ENCODE assay signal across 9 mouse cellular contexts in the genomic region with DNA sequence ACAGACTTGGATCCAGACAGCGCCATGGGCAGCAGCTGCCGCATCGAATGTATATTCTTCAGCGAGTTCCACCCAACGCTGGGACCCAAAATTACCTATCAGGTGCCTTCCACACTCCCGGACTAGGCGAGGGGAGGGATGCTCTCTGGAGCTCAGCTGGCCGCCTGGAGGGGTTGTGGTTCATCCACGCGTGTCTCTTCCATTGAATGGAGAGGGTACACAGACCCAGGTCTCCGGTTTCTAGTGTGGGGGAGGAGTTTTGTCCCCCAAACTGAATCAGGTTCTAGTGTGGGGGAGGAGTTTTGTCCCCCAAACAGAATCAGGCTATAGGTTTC. TPM values are rescaled to one million over a fixed set of nuclear protein-coding genes. Genes with fewer than 3 reads are reported as not detected.
DNase-seq lines count a peak whose midpoint lies in the region; ATAC-seq and TF ChIP-seq lines count a peak whose summit lies in the region.
"Had no signal": no experiment of that assay in that cellular context is flagged by ENCODE, and none has a peak within 500 bp of the region (broad histone marks: within the 10 kb centered on the region; RNA-seq: fewer than 3 reads in every experiment).

No protein-coding gene starts in this region.

- H3K27ac ChIP-seq in heart, embryonic 16.5 days (ENCODE audit: low read length), result peak overlapping the region; percentile 59; the same call in 1 of the 2 replicates
- no peak overlapping the region for H3K27ac ChIP-seq in bone marrow macrophage, adult 2 months (ENCODE audit: insufficient read depth, low read depth, low read length)
- peak overlapping the region; percentile 82 for H3K27ac ChIP-seq in hindbrain, embryonic 15.5 days (replicated peaks)
- H3K27ac ChIP-seq in midbrain, embryonic 13.5 days, result peak overlapping the region; percentile 60

- no peak for TF ChIP-seq CTCF in bone marrow macrophage, adult 2 months (IDR thresholded peaks at IDR 0.05; ENCODE audit: low read depth, low read length)

- H3K27me3 ChIP-seq in heart, embryonic 16.5 days (ENCODE audit: control insufficient read depth, insufficient read depth, low read length), result no peaks in the 10 kb centered on the region
- no peaks in the 10 kb centered on the region for H3K27me3 ChIP-seq in hindbrain, embryonic 15.5 days
- no peaks in the 10 kb centered on the region for H3K27me3 ChIP-seq in midbrain, embryonic 13.5 days

- peaks cover 30% of the 10 kb centered on the region for H3K36me3 ChIP-seq in heart, embryonic 16.5 days (ENCODE audit: control insufficient read depth, insufficient read depth)
- peaks cover 46% of the 10 kb centered on the region for H3K36me3 ChIP-seq in hindbrain, embryonic 15.5 days
- peaks cover 53% of the 10 kb centered on the region for H3K36me3 ChIP-seq in midbrain, embryonic 13.5 days

- 2% methylated on average over 11 of the region's 11 CpGs for WGBS in heart, embryonic 16.5 days
- WGBS in hindbrain, embryonic 15.5 days, result 2% methylated on average over 11 of the region's 11 CpGs
- WGBS in midbrain, embryonic 13.5 days, result under 1% methylated on average over 11 of the region's 11 CpGs

- peak overlapping the region; percentile 99 for H3K4me2 ChIP-seq in heart, embryonic 16.5 days (ENCODE audit: low read depth, low read length)
- H3K4me2 ChIP-seq in hindbrain, embryonic 15.5 days, result peak overlapping the region; percentile 72
- peak overlapping the region; percentile 87 for H3K4me2 ChIP-seq in midbrain, embryonic 13.5 days (replicated peaks)

- no peak for TF ChIP-seq POLR2A in bone marrow macrophage, adult 2 months (IDR thresholded peaks at IDR 0.05; ENCODE audit: borderline replicate concordance, low read depth, low read length)

- DNase-seq in heart, adult 11 months, result no peak
- DNase-seq in right cerebral cortex, adult 18-20 months, result no peak
- no peak for DNase-seq in adrenal gland, adult 18-20 months (ENCODE audit: low spot score in 2 of 2)
- no peak for DNase-seq in c-Kit-positive CD71-positive TER-119-positive erythroid progenitor cells, embryonic 14.5 days (ENCODE audit: low spot score)

- ATAC-seq in heart, embryonic 16.5 days (replicated peaks; ENCODE audit: extremely low read depth, insufficient read depth, low FRiP score), result no peak; the same call in 1 of the 2 replicates
- ATAC-seq in hindbrain, embryonic 15.5 days (ENCODE audit: low FRiP score, low read depth), result 0 out of 2 replicates have a peak, but pooled peaks have one; percentile 23
- ATAC-seq in midbrain, embryonic 13.5 days, result peak; percentile 13

- peak overlapping the region; percentile 90 for H3K9ac ChIP-seq in heart, embryonic 16.5 days (ENCODE audit: low read length)
- H3K9ac ChIP-seq in hindbrain, embryonic 15.5 days, result peak overlapping the region; percentile 63
- peak overlapping the region; percentile 77 for H3K9ac ChIP-seq in midbrain, embryonic 13.5 days (replicated peaks)

- peak overlapping the region; percentile 92 for H3K4me3 ChIP-seq in heart, embryonic 16.5 days (ENCODE audit: low read length)
- H3K4me3 ChIP-seq in bone marrow macrophage, adult 2 months (ENCODE audit: insufficient read depth, low read length), result peak overlapping the region; percentile 67
- peak overlapping the region; percentile 75 for H3K4me3 ChIP-seq in hindbrain, embryonic 15.5 days
- peak overlapping the region; percentile 55 for H3K4me3 ChIP-seq in midbrain, embryonic 13.5 days (replicated peaks)

- H3K4me1 ChIP-seq in heart, embryonic 16.5 days (ENCODE audit: control insufficient read depth, insufficient read depth, low read length), result peaks cover 29% of the 10 kb centered on the region
- H3K4me1 ChIP-seq in bone marrow macrophage, adult 2 months (ENCODE audit: control insufficient read depth, insufficient read depth, low read length), result peaks cover 10% of the 10 kb centered on the region
- H3K4me1 ChIP-seq in hindbrain, embryonic 15.5 days (replicated peaks), result peaks cover 46% of the 10 kb centered on the region
- peaks cover 46% of the 10 kb centered on the region for H3K4me1 ChIP-seq in midbrain, embryonic 13.5 days (replicated peaks)

- H3K9me3 ChIP-seq in heart, embryonic 16.5 days (replicated peaks; ENCODE audit: control insufficient read depth, low read length), result no peaks in the 10 kb centered on the region
- no peaks in the 10 kb centered on the region for H3K9me3 ChIP-seq in hindbrain, embryonic 15.5 days
- H3K9me3 ChIP-seq in midbrain, embryonic 13.5 days, result no peaks in the 10 kb centered on the region

RNA-seq across cellular contexts. Expression of gene Nprl2, which starts 0.3 kb away (rescaled TPM):
- 32.4 and 33.3 TPM in 2 replicates for polyA plus RNA-seq in heart, embryonic 16.5 days (2015; fragmentation: Nextera tagmentation; extraction: Ambion mirVana)
- polyA plus RNA-seq in bone marrow macrophage, adult 2 months (2012; ENCODE audit: insufficient read depth, insufficient read length, missing spikeins), result 19.9 and 22.5 TPM in 2 replicates
- polyA plus RNA-seq in hindbrain, embryonic 15.5 days (2015; fragmentation: Nextera tagmentation; extraction: Ambion mirVana), result 69.2 and 70.2 TPM in 2 replicates
- 67.7 and 70.8 TPM in 2 replicates for polyA plus RNA-seq in midbrain, embryonic 13.5 days (2015; fragmentation: Nextera tagmentation; extraction: Ambion mirVana)
- 10 to 100 TPM; 25.8 to 30.9 TPM for total RNA-seq in adrenal gland, adult 18-20 months (2021)

RNA-seq across cellular contexts. Expression of gene Cyb561d2, which starts 0.3 kb away (rescaled TPM):
- 17.7 and 18.5 TPM in 2 replicates for polyA plus RNA-seq in heart, embryonic 16.5 days (2015; fragmentation: Nextera tagmentation; extraction: Ambion mirVana)
- 18.9 and 30.6 TPM in 2 replicates for polyA plus RNA-seq in bone marrow macrophage, adult 2 months (2012; ENCODE audit: insufficient read depth, insufficient read length, missing spikeins)
- 45.3 and 47.3 TPM in 2 replicates for polyA plus RNA-seq in hindbrain, embryonic 15.5 days (2015; fragmentation: Nextera tagmentation; extraction: Ambion mirVana)
- 28.3 and 29.1 TPM in 2 replicates for polyA plus RNA-seq in midbrain, embryonic 13.5 days (2015; fragmentation: Nextera tagmentation; extraction: Ambion mirVana)
- 10 to 100 TPM; 12.8 to 20.2 TPM for total RNA-seq in adrenal gland, adult 18-20 months (2021)

RNA-seq across cellular contexts. Expression of gene Zmynd10, which starts 4.8 kb away (rescaled TPM):
- polyA plus RNA-seq in heart, embryonic 16.5 days (2015; fragmentation: Nextera tagmentation; extraction: Ambion mirVana), result 1.7 and 2.5 TPM in 2 replicates
- polyA plus RNA-seq in bone marrow macrophage, adult 2 months (2012; ENCODE audit: insufficient read depth, insufficient read length, missing spikeins), result 0.66 TPM in 1 of 2 replicates, not detected in the other
- 3.4 and 4.3 TPM in 2 replicates for polyA plus RNA-seq in hindbrain, embryonic 15.5 days (2015; fragmentation: Nextera tagmentation; extraction: Ambion mirVana)
- polyA plus RNA-seq in midbrain, embryonic 13.5 days (2015; fragmentation: Nextera tagmentation; extraction: Ambion mirVana), result 1.1 and 1.5 TPM in 2 replicates
- total RNA-seq in adrenal gland, adult 18-20 months (2021), result 1 to 10 TPM; 1.0 to 1.1 TPM
- total RNA-seq: hematopoietic stem cell, adult 5-6 weeks had no signal

RNA-seq across cellular contexts. Expression of gene Tmem115, which starts 8.6 kb away (rescaled TPM):
- polyA plus RNA-seq in heart, embryonic 16.5 days (2015; fragmentation: Nextera tagmentation; extraction: Ambion mirVana), result 31.3 and 32.9 TPM in 2 replicates
- 19.0 and 20.9 TPM in 2 replicates for polyA plus RNA-seq in bone marrow macrophage, adult 2 months (2012; ENCODE audit: insufficient read depth, insufficient read length, missing spikeins)
- polyA plus RNA-seq in hindbrain, embryonic 15.5 days (2015; fragmentation: Nextera tagmentation; extraction: Ambion mirVana), result 48.1 and 48.5 TPM in 2 replicates
- 38.6 and 41.3 TPM in 2 replicates for polyA plus RNA-seq in midbrain, embryonic 13.5 days (2015; fragmentation: Nextera tagmentation; extraction: Ambion mirVana)
- total RNA-seq in adrenal gland, adult 18-20 months (2021), result 10 to 100 TPM; 40.0 to 49.5 TPM

RNA-seq across cellular contexts. Expression of gene Rassf1, which starts 9.0 kb away (rescaled TPM):
- polyA plus RNA-seq in heart, embryonic 16.5 days (2015; fragmentation: Nextera tagmentation; extraction: Ambion mirVana), result 54.0 and 55.3 TPM in 2 replicates
- 45.1 and 46.2 TPM in 2 replicates for polyA plus RNA-seq in bone marrow macrophage, adult 2 months (2012; ENCODE audit: insufficient read depth, insufficient read length, missing spikeins)
- 43.6 and 43.9 TPM in 2 replicates for polyA plus RNA-seq in hindbrain, embryonic 15.5 days (2015; fragmentation: Nextera tagmentation; extraction: Ambion mirVana)
- polyA plus RNA-seq in midbrain, embryonic 13.5 days (2015; fragmentation: Nextera tagmentation; extraction: Ambion mirVana), result 38.6 and 39.5 TPM in 2 replicates
- 10 to 100 TPM; 16.4 to 24.2 TPM for total RNA-seq in adrenal gland, adult 18-20 months (2021)
